Mouse (Mus musculus): ENCODE results near the gene Gm26920. TPM values are rescaled to one million over a fixed set of nuclear protein-coding genes. Genes with fewer than 3 reads are reported as not detected.

Gene Gm26920
- polyA plus RNA-seq (2014; fragmentation: Illumina TruSeq; extraction: RNeasy Lipid Tissue Mini Kit (QIAGEN cat#74804); ENCODE audit: insufficient read depth, low read depth, low replicate concordance), result not detected

DNA sequence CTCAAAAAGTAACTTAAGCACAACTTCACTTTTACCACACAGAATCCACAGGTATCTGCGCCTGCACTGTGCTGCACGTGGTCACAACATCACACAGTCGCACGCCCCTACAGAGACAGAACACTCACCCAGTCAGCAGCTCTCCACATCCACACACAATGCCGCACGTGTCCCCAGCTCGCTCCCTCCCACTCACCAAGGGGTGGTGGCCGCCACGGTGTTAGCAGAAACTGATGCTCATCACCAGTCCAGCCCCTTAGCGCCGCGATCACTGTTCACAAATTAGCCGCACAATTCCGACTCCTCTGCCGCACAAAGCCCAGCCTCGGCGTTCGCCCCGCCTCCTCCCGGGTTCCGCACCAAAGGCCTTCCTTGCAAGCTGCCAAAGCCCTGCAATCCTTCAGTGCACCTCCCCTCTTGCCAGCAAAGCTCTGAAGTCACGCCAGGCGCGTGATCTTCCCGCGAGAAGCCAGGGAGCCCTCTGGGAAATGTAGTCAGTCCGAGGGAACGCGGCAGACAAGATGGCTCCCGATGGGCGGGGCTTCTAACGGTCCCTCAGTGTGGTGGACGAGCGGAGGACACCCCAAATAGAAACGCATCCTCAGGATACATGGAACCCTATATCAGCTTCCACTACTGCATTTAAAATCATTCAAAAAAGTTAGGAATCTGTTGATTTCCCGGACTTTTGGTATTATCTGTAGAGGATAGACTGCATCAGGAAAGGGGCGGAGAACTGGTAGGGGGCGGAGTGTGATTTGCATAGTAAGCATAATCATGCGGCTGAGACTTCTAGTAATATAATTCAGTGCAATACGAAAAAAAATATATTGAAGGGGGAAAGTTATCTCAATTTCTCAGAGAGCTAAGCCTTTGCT, at the start of gene Gm26920, which contains the start of gene Zfp566:
TSS of gene Gm26920 (minus strand) at position 319 of the 878 bp plus-strand sequence.
TSS of gene Zfp566 (minus strand) at position 436 of the 878 bp plus-strand sequence.

DNA sequence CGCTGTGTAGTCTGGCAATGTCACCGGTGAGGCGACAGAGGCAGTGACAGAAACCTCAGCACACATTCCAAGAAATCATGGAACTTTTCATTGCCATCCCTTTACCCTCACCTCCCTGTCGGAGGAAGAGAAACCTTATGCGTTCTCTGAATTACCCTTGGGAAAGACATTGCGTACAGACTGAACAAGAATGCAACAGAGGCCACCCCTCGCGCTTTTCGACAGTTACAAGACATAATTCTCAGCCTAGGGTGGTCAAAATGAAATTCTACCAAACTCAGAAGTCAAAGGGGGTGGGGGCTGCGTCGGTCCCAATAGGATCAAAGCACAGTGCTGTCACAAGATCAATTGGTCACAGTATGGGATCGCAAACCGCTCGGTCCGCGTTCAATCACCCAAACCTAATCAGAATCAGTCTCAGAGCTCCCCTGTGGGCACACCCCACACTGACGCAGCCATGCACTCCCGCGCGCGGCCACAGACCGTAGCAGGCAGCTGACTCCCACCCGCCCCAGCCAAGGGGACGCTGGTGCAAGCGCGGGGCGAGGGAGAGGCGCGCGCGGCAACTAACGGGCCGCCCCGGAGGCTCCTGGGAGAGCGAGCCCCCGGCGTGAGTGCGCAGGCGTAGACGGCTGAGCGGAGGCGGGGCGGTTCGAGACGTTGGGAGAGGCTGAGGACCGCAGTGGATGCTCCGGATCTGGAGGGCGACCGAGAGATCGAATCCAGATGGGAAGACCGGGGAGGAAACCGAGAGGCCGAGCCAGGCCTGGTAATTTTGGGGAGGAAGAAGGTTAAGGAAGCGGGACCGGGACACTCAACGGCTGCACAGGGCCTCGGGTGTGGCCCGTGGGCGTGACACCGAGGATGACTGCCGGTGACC, 31.3 kb upstream of the Gm26920 start, which contains the start of gene Zfp382:
TSS of gene Zfp382 (plus strand) at position 635 of the 880 bp plus-strand sequence.

DNA sequence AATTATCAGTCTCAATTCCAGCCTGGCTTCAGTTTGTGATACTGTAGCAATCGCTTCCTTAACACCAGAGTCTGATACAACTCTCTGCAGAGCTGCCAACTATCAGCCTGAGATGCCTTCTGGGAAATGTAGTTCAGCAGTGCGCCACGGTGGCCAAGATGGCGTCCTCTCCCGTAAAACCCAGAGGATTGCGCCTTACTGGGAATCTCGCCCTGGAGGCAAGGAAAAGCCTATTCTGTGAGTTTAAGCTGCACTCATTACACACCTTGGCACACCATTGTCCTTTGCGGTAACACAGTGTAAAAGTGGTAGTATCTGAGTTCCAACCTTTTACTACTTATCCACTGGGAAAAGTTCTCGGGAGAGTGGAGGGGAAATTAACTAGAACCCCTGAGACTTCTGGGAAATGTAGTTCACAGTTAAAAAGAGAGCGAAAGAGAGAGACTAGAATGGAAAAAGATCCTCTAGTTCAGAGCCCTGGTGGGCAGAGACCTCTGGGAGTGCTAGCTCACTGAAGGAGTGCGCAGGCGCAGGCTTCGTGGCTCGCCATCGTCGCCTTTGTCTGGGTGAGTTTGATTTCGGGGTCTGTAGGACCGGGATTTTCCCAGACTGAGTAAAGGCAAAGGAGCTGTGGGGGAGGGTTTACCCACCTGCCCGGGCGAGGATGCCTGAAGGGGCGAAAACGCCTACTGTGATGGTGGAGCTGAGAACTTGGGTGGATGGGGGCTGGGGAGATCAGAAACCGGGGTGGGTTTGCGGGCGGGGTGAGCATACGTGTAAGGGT, 4.6 kb upstream of the Gm26920 start, which contains the start of gene Zfp260:
TSS of gene Zfp260 (plus strand) at position 132 of the 784 bp plus-strand sequence.

DNA sequence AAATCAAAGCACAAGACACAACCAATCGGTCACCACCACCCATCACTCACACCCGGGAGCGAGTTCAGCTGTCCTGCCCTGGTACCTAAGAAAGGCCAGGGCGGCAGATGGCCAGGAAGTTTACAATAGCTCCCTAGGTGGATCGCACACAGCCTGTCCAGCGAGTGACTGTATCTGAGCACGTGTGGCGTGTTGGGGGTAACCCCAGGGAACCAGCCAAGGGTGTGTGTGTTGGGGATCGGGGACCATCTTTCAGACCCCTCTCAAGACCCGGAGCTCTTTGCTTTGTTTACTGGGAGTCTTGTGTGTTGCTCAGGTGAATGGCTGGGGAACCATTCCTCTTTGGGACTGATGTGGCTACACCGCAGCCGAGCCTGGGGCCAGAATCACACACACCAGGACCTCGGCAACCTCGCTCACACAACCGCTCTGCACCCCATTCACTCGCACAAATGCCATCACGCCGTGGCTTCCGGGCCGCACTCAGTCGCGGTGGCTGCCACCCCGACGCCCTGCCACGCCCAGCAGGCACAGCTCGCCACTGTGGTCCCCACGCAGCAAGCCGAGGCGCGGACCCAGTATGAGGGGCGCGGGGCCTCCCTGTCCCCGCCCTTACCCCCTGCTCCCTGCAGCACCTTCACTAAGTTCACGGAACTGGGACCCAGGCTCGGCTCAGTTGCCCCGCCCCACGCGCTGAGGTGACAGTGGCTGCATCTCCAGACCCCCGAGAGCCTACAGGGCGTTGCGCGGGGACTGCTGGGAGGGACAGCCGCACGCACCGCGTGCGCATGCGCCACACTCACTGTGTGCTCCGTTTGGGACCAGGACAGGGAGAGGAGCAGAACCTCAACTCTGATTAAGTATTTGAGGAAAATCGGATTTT, 17.8 kb downstream of the Gm26920 start, which contains the start of gene Zfp82:
TSS of gene Zfp82 (minus strand) at position 755 of the 883 bp plus-strand sequence.

DNA sequence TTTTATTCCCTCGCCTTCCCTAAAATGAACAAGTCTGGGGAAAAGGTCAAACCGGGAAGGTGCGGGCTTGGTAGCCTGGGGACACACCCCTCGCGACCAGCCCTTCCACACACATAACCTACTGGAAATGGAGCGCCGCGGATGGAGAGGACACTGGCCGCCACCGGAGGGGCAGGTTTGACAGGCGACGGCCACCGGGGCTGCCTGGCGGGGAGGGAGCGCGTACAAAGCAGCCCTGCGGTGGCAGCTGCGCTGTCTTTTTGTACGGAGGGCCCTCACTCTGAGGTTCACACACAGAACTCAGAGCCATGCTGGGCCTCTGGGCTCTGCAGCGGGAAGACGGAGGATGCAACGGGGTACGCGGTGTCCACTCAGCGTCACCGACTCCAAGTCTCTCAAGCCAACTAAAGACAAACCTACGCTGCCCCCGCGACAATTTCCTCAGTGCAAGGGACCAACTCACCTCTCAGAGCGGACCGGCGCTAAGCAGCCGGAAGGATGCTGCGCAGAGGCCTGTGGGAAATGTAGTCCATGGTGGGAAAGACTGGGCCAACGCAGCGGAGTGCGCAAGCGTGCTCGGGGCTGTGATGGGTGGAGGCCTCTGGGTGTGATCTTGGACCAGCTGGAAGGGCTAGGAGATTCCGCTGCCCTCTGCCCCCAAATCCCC, 39.2 kb downstream of the Gm26920 start, which contains the start of gene Zfp14:
TSS of gene Zfp14 (minus strand) at position 499 of the 667 bp plus-strand sequence.

Other genes with a start within 250 kb of the Gm26920 start
- gene Zfp940, start 236.7 kb downstream of the Gm26920 start, polyA plus RNA-seq (2014; fragmentation: Illumina TruSeq; extraction: RNeasy Lipid Tissue Mini Kit (QIAGEN cat#74804); ENCODE audit: insufficient read depth, low read depth, low replicate concordance), result 1.3 TPM
- gene Zfp420, start 230.4 kb downstream of the Gm26920 start, polyA plus RNA-seq (2014; fragmentation: Illumina TruSeq; extraction: RNeasy Lipid Tissue Mini Kit (QIAGEN cat#74804); ENCODE audit: insufficient read depth, low read depth, low replicate concordance), result 3.3 TPM
- 2.4 TPM for gene Zfp27, start 183.8 kb downstream of the Gm26920 start, polyA plus RNA-seq (2014; fragmentation: Illumina TruSeq; extraction: RNeasy Lipid Tissue Mini Kit (QIAGEN cat#74804); ENCODE audit: insufficient read depth, low read depth, low replicate concordance)
- 4.4 TPM for gene Zfp383, start 182.2 kb downstream of the Gm26920 start, polyA plus RNA-seq (2014; fragmentation: Illumina TruSeq; extraction: RNeasy Lipid Tissue Mini Kit (QIAGEN cat#74804); ENCODE audit: insufficient read depth, low read depth, low replicate concordance)
- 4.0 TPM for gene Zfp74, start 136.3 kb downstream of the Gm26920 start, polyA plus RNA-seq (2014; fragmentation: Illumina TruSeq; extraction: RNeasy Lipid Tissue Mini Kit (QIAGEN cat#74804); ENCODE audit: insufficient read depth, low read depth, low replicate concordance)
- gene Zfp568, start 106.5 kb downstream of the Gm26920 start, polyA plus RNA-seq (2014; fragmentation: Illumina TruSeq; extraction: RNeasy Lipid Tissue Mini Kit (QIAGEN cat#74804); ENCODE audit: insufficient read depth, low read depth, low replicate concordance), result 2.4 TPM
- 2.8 TPM for gene Zfp14, start 39.0 kb downstream of the Gm26920 start, polyA plus RNA-seq (2014; fragmentation: Illumina TruSeq; extraction: RNeasy Lipid Tissue Mini Kit (QIAGEN cat#74804); ENCODE audit: insufficient read depth, low read depth, low replicate concordance)
- gene Zfp82, start 17.5 kb downstream of the Gm26920 start, polyA plus RNA-seq (2014; fragmentation: Illumina TruSeq; extraction: RNeasy Lipid Tissue Mini Kit (QIAGEN cat#74804); ENCODE audit: insufficient read depth, low read depth, low replicate concordance), result 3.7 TPM
- gene Zfp566, start 117 bp upstream of the Gm26920 start, polyA plus RNA-seq (2014; fragmentation: Illumina TruSeq; extraction: RNeasy Lipid Tissue Mini Kit (QIAGEN cat#74804); ENCODE audit: insufficient read depth, low read depth, low replicate concordance), result 3.7 TPM
- gene Zfp260, start 4.4 kb upstream of the Gm26920 start, polyA plus RNA-seq (2014; fragmentation: Illumina TruSeq; extraction: RNeasy Lipid Tissue Mini Kit (QIAGEN cat#74804); ENCODE audit: insufficient read depth, low read depth, low replicate concordance), result 34.1 TPM
- gene Zfp382, start 31.5 kb upstream of the Gm26920 start, polyA plus RNA-seq (2014; fragmentation: Illumina TruSeq; extraction: RNeasy Lipid Tissue Mini Kit (QIAGEN cat#74804); ENCODE audit: insufficient read depth, low read depth, low replicate concordance), result 0.50 TPM
- gene Zfp146, start 79.3 kb upstream of the Gm26920 start, polyA plus RNA-seq (2014; fragmentation: Illumina TruSeq; extraction: RNeasy Lipid Tissue Mini Kit (QIAGEN cat#74804); ENCODE audit: insufficient read depth, low read depth, low replicate concordance), result 21.5 TPM
- 91.7 TPM for gene Cox7a1, start 93.7 kb upstream of the Gm26920 start, polyA plus RNA-seq (2014; fragmentation: Illumina TruSeq; extraction: RNeasy Lipid Tissue Mini Kit (QIAGEN cat#74804); ENCODE audit: insufficient read depth, low read depth, low replicate concordance)
- 301 TPM for gene Capns1, start 108.4 kb upstream of the Gm26920 start, polyA plus RNA-seq (2014; fragmentation: Illumina TruSeq; extraction: RNeasy Lipid Tissue Mini Kit (QIAGEN cat#74804); ENCODE audit: insufficient read depth, low read depth, low replicate concordance)
- 84.4 TPM for gene Polr2i, start 141.5 kb upstream of the Gm26920 start, polyA plus RNA-seq (2014; fragmentation: Illumina TruSeq; extraction: RNeasy Lipid Tissue Mini Kit (QIAGEN cat#74804); ENCODE audit: insufficient read depth, low read depth, low replicate concordance)
- gene Tbcb, start 141.9 kb upstream of the Gm26920 start, polyA plus RNA-seq (2014; fragmentation: Illumina TruSeq; extraction: RNeasy Lipid Tissue Mini Kit (QIAGEN cat#74804); ENCODE audit: insufficient read depth, low read depth, low replicate concordance), result 83.5 TPM
- gene Ovol3, start 145.3 kb upstream of the Gm26920 start, polyA plus RNA-seq (2014; fragmentation: Illumina TruSeq; extraction: RNeasy Lipid Tissue Mini Kit (QIAGEN cat#74804); ENCODE audit: insufficient read depth, low read depth, low replicate concordance), result not detected
- not detected for gene Thap8, start 189.7 kb upstream of the Gm26920 start, polyA plus RNA-seq (2014; fragmentation: Illumina TruSeq; extraction: RNeasy Lipid Tissue Mini Kit (QIAGEN cat#74804); ENCODE audit: insufficient read depth, low read depth, low replicate concordance)
- 3.4 TPM for gene Wdr62, start 190.0 kb upstream of the Gm26920 start, polyA plus RNA-seq (2014; fragmentation: Illumina TruSeq; extraction: RNeasy Lipid Tissue Mini Kit (QIAGEN cat#74804); ENCODE audit: insufficient read depth, low read depth, low replicate concordance)
- gene Clip3, start 201.3 kb upstream of the Gm26920 start, polyA plus RNA-seq (2014; fragmentation: Illumina TruSeq; extraction: RNeasy Lipid Tissue Mini Kit (QIAGEN cat#74804); ENCODE audit: insufficient read depth, low read depth, low replicate concordance), result 3.7 TPM
- gene Alkbh6, start 218.3 kb upstream of the Gm26920 start, polyA plus RNA-seq (2014; fragmentation: Illumina TruSeq; extraction: RNeasy Lipid Tissue Mini Kit (QIAGEN cat#74804); ENCODE audit: insufficient read depth, low read depth, low replicate concordance), result 44.8 TPM
- 3.2 TPM for gene Syne4, start 224.4 kb upstream of the Gm26920 start, polyA plus RNA-seq (2014; fragmentation: Illumina TruSeq; extraction: RNeasy Lipid Tissue Mini Kit (QIAGEN cat#74804); ENCODE audit: insufficient read depth, low read depth, low replicate concordance)
- 0.27 TPM for gene E130208F15Rik, start 231.3 kb upstream of the Gm26920 start, polyA plus RNA-seq (2014; fragmentation: Illumina TruSeq; extraction: RNeasy Lipid Tissue Mini Kit (QIAGEN cat#74804); ENCODE audit: insufficient read depth, low read depth, low replicate concordance)
- 9.9 TPM for gene Sdhaf1, start 233.5 kb upstream of the Gm26920 start, polyA plus RNA-seq (2014; fragmentation: Illumina TruSeq; extraction: RNeasy Lipid Tissue Mini Kit (QIAGEN cat#74804); ENCODE audit: insufficient read depth, low read depth, low replicate concordance)